Mouse (Mus musculus) left cerebral cortex, postnatal 4 days (tissue): ENCODE data around the gene Dcdc2a. TPM values are rescaled to one million over a fixed set of nuclear protein-coding genes. Genes with fewer than 3 reads are reported as not detected.
A peak's percentile ranks its signal among the peaks of the same experiment; 100 is the strongest.

Experiments
- DNase-seq: peaks from one replicate; pipeline ENCODE4 v3.0.0-alpha.2; 2022
- intact Hi-C: fragments of 180-260 bp; cut with DNase I; formaldehyde crosslinking; loops from one replicate; pipeline ENCODE4 v1.15.1; 2025
- total RNA-seq, 2 experiments: library from RNA; stranded (reverse); gene quantifications; 2 replicates each; pipeline ENCODE4 v1.2.3; 2021

Gene Dcdc2a
- total RNA-seq, 2 experiments from 2014 or later = 3.8 TPM

DNA sequence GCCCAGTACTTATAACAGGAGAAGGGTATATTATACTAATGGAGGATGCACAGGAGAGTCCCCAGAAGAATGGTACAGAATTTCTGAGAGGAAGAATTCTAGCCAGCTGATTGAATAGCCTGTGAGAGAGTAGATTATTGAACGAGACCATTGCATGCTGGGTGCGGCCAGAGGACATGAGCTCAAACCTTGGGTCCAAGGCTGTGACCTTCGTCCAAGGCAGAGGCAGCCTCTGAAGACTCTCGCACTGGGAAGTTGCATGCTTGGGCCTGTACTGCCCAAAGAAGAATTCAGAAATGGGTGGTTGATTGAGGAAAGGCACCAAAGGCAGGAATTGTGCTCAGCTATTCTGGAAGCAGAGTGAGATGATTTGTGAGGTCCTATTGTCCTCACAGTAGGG, 38.0 kb downstream of the Dcdc2a start:
- no peak for DNase-seq
- intact Hi-C loops = no loop called here

- DNase-seq = no peak
- intact Hi-C loops = no loop called here
Measured at GRCm38 (mm10) chr13:25094381-25094780, 38.6 kb downstream of the Dcdc2a start.

DNA sequence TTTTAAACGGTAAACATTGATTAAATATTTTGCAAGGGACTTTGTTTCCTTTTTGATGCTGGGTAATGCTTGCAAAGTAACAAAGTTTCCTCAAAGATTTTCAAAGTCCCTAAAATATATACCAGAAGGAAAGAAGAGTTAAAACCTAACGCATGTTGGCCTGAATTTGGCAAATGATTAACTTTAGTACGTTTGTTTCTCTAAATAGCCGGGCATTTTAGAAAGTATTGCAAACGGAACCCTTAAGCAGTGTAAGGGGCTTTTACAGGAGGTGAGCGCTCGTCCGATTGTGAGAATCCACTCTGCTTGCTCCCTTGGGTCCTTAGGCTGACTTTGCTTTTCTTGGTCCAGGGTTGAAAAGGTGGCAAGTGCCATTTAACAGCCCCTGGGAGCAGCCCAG, 41.5 kb downstream of the Dcdc2a start:
- DNase-seq = no peak
- intact Hi-C loops = no loop called here

- no peak for DNase-seq
- intact Hi-C loops = no loop called here
Measured at GRCm38 (mm10) chr13:25098578-25098977, 42.8 kb downstream of the Dcdc2a start.

GRCm38 (mm10) chr13:25099508-25099907, 43.7 kb downstream of the Dcdc2a start:
- intact Hi-C loops = no loop called here
- no peak for DNase-seq

DNA sequence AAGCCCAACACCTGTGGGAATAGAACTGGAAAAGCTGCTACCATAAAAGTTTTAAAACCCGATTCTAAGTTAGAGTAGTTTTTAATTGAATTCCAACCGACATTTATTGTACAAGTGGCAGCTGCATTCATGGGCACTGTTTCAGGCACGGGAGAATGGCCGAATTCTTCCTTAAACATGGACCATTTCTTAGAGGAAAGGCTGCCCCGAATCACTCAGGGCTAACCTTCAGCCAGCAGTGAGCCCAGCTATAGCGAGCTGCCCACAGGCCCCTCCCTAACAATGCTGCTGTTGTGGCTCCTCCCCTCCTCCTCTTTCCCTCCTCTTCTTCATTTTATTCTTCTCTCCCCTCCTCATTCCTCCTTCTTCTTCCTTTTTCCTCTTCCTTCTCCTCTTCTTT, 44.8 kb downstream of the Dcdc2a start:
- intact Hi-C loops = no loop called here

DNA sequence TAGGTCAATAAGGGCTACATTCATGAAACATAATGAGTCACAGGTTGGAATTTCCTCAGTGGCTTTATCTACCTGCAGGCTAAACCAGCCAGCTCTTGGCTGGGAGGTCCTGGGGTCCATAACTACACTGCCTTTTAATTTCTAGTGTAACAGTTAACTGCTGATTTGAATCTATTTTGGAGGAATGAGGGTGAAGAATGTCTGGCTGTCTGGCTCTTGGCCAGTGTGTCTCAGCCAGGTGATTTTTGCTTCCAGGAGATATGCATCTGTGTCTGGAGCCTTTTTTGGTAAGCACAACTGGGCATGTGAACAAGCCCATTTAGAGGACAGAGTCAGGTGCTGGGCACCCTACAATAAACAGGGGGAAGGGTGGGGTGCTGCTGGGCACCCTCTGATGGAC, 49.9 kb downstream of the Dcdc2a start:
- intact Hi-C loops = no loop called here
- no peak for DNase-seq

More for the DNA sequence above, 44.8 kb downstream of the Dcdc2a start:
- no peak for DNase-seq

DNA sequence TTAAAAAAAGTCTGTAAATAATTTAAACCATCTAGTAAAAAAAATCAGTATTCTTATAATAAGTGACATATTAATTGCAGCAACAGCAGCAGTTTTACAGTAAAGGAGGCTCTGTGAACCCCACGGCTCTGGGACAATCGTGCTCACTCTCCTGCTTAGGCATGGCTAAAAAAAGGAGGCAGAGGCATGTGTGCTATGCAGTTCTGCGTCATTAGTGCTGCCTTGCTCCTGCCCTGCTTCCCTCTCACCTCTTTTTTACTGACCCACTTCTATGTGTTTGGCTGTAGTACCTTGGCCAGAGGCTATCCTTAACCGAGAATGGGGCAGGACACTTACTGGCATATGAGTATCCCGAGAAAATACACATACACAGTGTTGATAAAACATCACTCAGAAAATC, 50.9 kb downstream of the Dcdc2a start:
- intact Hi-C loops = no loop called here
- DNase-seq = no peak

- DNase-seq = no peak
- intact Hi-C loops = no loop called here
Measured at GRCm38 (mm10) chr13:25108353-25108752, 52.5 kb downstream of the Dcdc2a start.

- no peak for DNase-seq
- intact Hi-C loops = no loop called here
Measured at GRCm38 (mm10) chr13:25110592-25111095, 54.8 kb downstream of the Dcdc2a start.

GRCm38 (mm10) chr13:25115429-25115881, 59.7 kb downstream of the Dcdc2a start:
- DNase-seq = peak; percentile 38
- intact Hi-C loops = no loop called here

- intact Hi-C loops = loop anchor here (2.0 kb wide), 1 partner anchor 91 kb away; no protein-coding TSS in a partner anchor
- peak; percentile 17 for DNase-seq
Measured at GRCm38 (mm10) chr13:25115971-25116370, 60.2 kb downstream of the Dcdc2a start.

DNA sequence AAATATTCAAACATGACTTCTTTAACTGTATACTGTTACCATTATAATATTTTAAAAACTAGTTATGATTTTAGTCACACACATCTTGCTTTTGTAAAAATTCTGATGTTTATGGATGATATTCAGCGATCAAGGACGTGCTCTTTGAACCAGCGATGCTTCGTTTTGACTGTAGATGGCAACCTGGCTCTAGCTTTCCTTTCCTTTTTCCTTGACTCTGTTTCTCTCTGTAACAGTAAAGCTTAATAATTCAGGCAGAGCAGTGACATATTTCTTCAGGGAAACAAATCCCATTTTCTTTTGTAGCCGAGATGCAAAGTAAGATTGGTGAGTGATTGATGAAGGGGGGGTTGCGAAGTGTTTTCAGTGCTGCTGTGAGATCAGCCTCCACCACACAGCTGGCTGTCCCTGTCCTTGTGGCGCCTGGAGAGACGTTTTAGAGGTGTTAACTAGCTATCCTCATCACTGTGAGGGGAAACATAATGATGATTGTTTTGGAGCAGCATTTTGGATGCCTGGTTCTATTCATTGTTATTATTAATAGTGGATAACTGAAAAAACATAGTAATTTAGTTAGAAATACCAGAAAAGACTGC, 67.0 kb downstream of the Dcdc2a start:
- DNase-seq = no peak
- intact Hi-C loops = no loop called here

DNA sequence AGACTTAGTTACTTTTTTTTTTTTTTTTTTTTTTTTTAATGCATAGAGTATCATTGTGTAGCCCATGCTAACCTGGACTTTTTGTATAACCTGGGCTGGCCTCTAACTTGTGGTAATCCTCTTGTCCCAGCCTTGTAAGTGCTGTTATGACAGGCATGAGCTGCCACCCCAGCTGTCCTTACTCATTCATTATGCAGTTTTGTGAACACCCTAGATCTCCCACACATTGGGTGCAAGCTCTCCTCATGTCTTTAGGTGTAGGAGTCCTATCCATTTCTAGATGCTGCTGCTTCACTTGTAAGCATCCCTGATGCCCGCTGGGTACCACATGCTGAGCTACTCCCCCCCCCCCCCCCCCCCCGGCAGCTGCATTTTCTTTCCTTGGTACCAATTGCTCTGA, 71.4 kb downstream of the Dcdc2a start:
- intact Hi-C loops = no loop called here
- no peak for DNase-seq

DNA sequence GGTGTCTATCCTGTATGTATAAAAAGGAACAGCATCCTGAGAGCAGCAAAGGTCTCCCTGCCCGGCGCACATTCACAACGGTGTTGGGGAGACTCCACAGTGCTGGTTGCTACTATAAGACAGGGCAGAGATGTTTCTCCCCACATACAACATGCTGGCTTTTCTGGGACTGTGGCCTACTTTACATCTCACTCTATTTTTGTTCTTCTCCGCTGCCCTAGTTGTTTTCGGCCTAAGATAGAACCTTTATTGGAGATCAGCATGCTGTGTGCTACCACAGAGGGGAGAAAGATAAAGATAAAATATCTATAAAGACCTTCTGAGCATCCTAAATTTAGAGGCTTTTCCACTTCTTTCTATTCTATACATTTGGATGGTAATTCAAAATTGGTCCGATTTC, 72.0 kb downstream of the Dcdc2a start:
- intact Hi-C loops = no loop called here
- DNase-seq = no peak

DNA sequence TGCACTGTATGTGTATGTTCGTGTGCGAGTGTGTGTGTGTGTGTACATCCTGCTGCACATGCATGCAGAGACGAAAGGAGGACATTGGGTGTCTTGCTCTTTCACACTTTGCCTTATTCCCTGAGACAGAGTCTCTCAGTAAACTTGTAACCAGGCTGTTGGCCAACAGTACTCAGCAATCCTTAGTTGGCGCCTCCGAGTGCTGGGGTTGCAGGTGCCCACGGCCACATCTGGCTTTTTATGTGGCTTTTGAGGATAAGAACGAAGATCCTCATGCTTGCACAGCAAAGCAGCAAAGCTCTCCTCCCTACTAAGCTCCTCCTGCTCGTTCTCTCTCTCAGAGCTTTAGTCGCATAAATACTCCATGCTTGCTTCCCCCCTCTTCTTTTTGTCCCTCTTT, 73.0 kb downstream of the Dcdc2a start:
- no peak for DNase-seq

DNA sequence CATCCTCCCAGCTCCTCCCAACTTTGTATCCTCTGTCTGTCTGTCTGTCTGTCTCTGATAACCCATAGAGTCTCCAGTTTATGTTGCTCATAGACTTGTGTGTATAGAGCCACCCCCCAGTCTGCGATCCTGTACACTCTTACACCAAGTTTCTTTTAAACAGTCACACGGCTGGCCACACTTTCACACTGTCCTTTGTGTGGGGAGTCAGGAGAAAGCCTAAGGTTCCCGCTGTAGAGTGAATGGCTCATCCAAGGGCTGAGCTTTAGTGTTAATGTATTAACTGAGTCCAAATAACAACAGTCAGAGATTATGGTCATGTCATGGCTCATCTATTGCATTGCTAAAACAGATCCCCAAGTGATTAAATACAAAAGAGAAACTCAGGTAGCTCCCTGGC, 87.3 kb downstream of the Dcdc2a start:
- no peak for DNase-seq
- intact Hi-C loops = no loop called here

More for the DNA sequence above, 73.0 kb downstream of the Dcdc2a start:
- intact Hi-C loops = no loop called here

GRCm38 (mm10) chr13:25144093-25144492, 88.3 kb downstream of the Dcdc2a start:
- intact Hi-C loops = no loop called here
- DNase-seq = no peak

DNA sequence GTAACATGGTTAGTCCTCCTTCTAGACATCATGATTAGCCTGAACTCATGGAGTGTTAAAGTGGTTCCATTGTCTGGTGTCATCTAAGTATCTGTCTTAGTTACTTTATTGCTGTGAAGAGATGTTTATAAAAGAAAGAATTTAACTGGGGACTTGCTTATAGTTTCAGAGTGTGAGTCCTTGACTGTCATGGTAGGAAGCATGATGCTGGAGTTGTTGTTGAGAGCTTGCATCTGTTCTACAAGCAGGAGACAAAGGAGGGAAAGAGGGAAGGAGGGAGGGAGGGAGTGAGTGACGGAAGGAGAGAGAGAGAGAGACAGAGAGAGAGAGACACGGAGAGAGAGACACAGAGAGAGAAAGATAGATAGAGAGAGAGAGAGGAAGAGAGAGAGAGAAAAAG, 90.4 kb downstream of the Dcdc2a start:
- no peak for DNase-seq
- intact Hi-C loops = no loop called here

- intact Hi-C loops = no loop called here
- peak; percentile 23 for DNase-seq
Measured at GRCm38 (mm10) chr13:25150154-25150781, 94.5 kb downstream of the Dcdc2a start.

GRCm38 (mm10) chr13:25150861-25151260, 95.1 kb downstream of the Dcdc2a start:
- no peak for DNase-seq
- intact Hi-C loops = no loop called here

GRCm38 (mm10) chr13:25159917-25160316, 104.1 kb downstream of the Dcdc2a start:
- intact Hi-C loops = no loop called here
- no peak for DNase-seq
